Mouse (Mus musculus): Measurements from ENCODE around the gene Dnmt1. TPM values are rescaled to one million over a fixed set of nuclear protein-coding genes. Genes with fewer than 3 reads are reported as not detected.

Gene Dnmt1
- polyA plus RNA-seq, 1 experiment from 2014 or later: 59.8 TPM

DNA sequence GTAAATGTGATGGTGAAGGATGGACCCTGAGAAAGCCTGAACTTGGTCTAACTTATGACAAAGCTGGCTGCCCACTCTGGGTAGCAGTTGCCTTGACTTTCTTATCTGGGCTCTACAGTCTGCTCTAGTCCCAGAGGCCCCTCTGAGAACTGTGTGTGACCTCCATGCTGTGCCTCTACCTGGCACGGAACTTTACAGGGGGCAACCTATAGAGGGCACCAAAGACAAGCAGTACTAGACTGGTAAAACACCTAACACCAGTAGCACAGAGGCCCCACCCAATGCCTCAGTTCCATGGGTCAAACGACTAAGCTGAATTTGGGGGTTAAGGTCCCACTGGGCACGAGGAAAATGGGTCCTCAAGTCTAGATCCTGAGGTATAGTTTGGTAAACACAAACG is 43.5 kb downstream of the Dnmt1 start:
- H3K4me3 ChIP-seq: no peak overlapping the region

DNA sequence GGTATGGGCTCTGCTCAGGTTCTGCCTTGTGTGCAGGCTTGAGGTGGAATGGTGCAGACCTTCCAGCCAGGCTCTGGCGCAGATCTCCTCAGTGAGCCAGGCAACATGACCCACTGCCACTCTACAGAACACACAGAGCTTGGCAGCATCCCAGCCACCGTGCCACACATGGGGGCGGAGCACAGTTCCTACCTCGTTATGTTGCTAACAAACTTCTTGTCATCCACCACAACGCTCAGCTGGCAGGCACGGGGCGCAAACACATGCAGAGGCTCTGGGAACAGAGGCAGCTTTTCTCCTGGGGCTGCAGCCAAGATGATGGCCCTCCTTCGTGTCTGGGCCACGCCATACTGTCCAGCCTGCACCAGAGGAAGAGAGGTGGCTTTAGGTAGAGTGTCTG is 49.7 kb downstream of the Dnmt1 start:
- no peak for ATAC-seq (ENCODE audit: extremely low read depth, insufficient number of reproducible peaks, low FRiP score, low TSS enrichment)

More for the DNA sequence above, 43.5 kb downstream of the Dnmt1 start:
- H3K4me2 ChIP-seq: no peak overlapping the region
- no peak for ATAC-seq (ENCODE audit: extremely low read depth, insufficient number of reproducible peaks, low FRiP score, low TSS enrichment)
- WGBS: 77% methylated on average over 4 of the region's 4 CpGs
- no peaks in the 10 kb centered on the region for H3K4me1 ChIP-seq
- peaks cover 100% of the 10 kb centered on the region for H3K36me3 ChIP-seq
- no peaks in the 10 kb centered on the region for H3K9me3 ChIP-seq
- H3K27ac ChIP-seq (replicated peaks): no peak overlapping the region
- H3K27me3 ChIP-seq (replicated peaks): no peaks in the 10 kb centered on the region
- no peak overlapping the region for H3K9ac ChIP-seq

DNA sequence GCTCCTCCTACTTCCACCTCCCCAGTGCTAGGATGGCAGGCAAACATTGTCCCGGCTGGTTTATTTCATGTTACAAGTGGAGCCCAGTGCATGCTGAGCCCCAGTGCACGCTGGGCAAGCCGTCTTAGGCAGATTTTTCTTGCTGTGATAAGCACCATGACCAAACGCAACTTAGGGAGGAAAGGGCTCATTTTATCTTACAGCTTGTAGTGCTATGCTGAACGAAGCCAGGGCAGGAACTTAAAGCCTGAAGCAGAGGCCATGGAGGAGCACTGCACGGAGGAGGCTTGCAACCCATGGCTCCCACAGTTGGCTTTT is 57.6 kb downstream of the Dnmt1 start:
- Histone ChIP-seq H3K4me2 (peak overlapping the region; percentile 51), H3K4me1 (peaks cover 28% of the 10 kb centered on the region), H3K27me3 (replicated peaks) (no peaks in the 10 kb centered on the region), H3K27ac (replicated peaks) (peak overlapping the region; percentile 75), H3K9ac (peak overlapping the region; percentile 72), H3K36me3 (peaks cover 38% of the 10 kb centered on the region), H3K4me3 (no peak overlapping the region), H3K9me3 (no peaks in the 10 kb centered on the region)
- 6% methylated on average over 6 of the region's 6 CpGs for WGBS
- ATAC-seq (ENCODE audit: extremely low read depth, insufficient number of reproducible peaks, low FRiP score, low TSS enrichment): no peak

More for the DNA sequence above, 49.7 kb downstream of the Dnmt1 start:
- H3K4me3 ChIP-seq: no peak overlapping the region
- H3K27me3 ChIP-seq (replicated peaks): no peaks in the 10 kb centered on the region
- no peak overlapping the region for H3K9ac ChIP-seq
- H3K36me3 ChIP-seq: peaks cover 100% of the 10 kb centered on the region
- H3K4me1 ChIP-seq: no peaks in the 10 kb centered on the region
- no peak overlapping the region for H3K4me2 ChIP-seq
- 93% methylated on average over 9 of the region's 9 CpGs for WGBS
- H3K27ac ChIP-seq (replicated peaks): no peak overlapping the region
- H3K9me3 ChIP-seq: no peaks in the 10 kb centered on the region

DNA sequence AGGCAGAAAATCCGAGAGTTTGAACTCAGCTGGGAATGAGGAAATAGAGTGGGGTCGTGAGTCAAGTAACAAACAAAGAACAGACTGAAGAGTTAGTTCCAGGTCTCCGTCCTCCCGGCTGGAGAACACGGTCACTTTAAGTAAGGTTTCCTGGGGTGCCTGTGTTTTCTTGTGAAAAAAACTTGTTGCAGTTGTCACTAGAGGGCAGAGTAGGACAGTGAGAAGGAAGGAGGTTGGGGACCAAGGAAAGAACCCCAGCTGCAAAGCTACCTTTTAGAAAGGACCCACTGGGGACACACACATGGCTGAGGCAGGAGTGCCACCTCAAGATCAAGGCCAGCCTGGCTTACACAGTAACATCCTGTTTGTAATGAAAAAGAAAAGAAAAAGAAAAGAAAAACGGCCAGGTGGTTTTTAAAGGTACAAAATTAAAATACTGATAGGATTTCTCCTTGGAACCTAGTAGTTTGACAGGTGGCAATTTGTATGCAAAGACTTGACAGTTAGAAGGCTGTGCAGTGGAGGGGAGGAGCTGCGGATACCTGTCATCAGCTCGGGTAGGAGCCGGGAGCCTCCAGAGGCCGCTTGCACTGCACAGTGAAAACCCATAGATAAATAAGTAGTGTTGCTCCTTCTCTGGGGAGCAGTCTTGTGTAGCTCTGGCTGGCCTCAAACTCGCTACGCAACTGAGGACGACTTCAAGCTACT is 58.1 kb downstream of the Dnmt1 start:
- Histone ChIP-seq H3K9me3 (no peaks in the 10 kb centered on the region), H3K36me3 (peaks cover 38% of the 10 kb centered on the region), H3K27ac (replicated peaks) (peak overlapping the region; percentile 75), H3K4me1 (peaks cover 33% of the 10 kb centered on the region), H3K4me3 (no peak overlapping the region), H3K27me3 (replicated peaks) (no peaks in the 10 kb centered on the region), H3K9ac (peak overlapping the region; percentile 72), H3K4me2 (peak overlapping the region; percentile 51)
- WGBS: 10% methylated on average over 13 of the region's 13 CpGs
- no peak for ATAC-seq (ENCODE audit: extremely low read depth, insufficient number of reproducible peaks, low FRiP score, low TSS enrichment)

DNA sequence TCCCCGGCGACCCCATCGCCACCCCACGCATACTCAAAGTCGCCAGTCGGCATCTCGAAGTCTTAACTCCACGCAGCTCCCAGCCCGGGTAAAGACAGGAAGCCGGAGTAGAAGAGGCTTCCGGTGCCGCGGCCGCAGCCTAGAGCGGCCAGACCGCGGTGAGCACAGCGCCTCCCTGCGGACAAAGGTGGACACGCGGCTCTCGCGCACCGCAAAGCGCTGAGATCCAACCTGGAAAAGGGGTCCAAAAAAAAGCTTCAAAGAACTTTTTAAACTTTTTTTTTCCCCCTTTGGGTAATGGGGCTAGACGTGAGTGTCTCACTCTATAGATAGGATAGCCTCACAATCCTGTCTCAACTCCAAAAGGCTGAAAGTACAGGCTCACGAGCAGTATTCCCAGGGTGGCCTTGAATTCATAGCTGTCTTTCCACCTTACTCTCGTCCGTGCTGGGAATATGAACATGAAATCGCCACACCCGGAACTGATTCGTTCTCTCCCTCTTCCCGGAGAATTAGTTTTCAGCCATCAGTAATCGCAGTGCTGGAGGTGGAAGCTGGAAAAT is 61.1 kb downstream of the Dnmt1 start, which contains the start of gene Eif3g:
Gene Eif3g (minus strand): TSS at position 113 of the 563 bp plus-strand sequence.
- Histone ChIP-seq H3K27ac (replicated peaks) (peak within 1 kb of the TSS; percentile 65), H3K4me1 (peaks cover 33% of the 10 kb centered on the region), H3K9ac (peak within 1 kb of the TSS; percentile 99), H3K27me3 (replicated peaks) (no peaks in the 10 kb centered on the region), H3K9me3 (no peaks in the 10 kb centered on the region), H3K4me2 (peak within 1 kb of the TSS; percentile 99), H3K36me3 (peaks cover 38% of the 10 kb centered on the region), H3K4me3 (peak within 1 kb of the TSS; percentile 92)
- 4% methylated on average over 34 of the region's 34 CpGs for WGBS
- ATAC-seq (ENCODE audit: extremely low read depth, insufficient number of reproducible peaks, low FRiP score, low TSS enrichment): peak; percentile 73

DNA sequence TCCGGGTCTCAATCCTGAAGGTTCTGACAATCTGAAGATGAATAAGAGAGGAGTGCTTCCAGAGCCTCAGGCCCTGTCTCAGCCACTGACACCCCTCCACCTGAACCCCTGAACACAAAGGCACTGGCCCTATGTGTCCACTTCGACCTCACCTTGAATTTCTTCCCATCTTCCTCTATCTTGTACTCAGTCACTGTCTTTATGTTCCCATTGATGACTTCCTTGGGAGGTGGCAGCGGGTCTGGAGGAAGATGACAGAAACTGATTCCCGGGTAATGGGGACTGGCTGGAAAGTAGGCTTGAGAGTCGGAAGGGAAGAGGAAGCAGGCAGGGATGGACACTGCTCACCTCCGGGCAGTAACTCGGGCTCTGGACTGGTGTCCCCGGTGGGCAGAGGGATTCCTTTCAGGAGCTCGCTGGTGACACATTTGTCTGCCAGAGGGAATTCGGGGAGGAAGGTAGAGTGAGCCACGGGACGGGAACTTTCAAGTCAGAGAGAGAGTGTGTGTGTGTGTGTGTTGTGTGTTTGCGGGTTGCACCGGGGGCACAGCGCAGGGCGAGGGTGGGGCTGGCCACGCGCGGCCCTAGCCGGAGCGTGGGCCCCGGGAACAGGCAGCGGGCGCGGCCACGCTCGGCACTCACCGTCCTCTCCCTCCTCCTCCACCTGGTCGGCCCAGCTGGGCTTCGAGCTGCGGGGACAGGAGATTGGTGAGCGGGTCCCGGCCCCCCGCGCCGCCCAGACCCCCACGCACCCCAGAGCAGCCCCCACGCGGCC is 61.8 kb downstream of the Dnmt1 start:
- peak overlapping the region; percentile 99 for H3K4me2 ChIP-seq
- peak overlapping the region; percentile 65 for H3K27ac ChIP-seq (replicated peaks)
- peak overlapping the region; percentile 92 for H3K4me3 ChIP-seq
- peaks cover 43% of the 10 kb centered on the region for H3K36me3 ChIP-seq
- peaks cover 33% of the 10 kb centered on the region for H3K4me1 ChIP-seq
- peak overlapping the region; percentile 99 for H3K9ac ChIP-seq
- WGBS: 4% methylated on average over 39 of the region's 39 CpGs
- ATAC-seq (ENCODE audit: extremely low read depth, insufficient number of reproducible peaks, low FRiP score, low TSS enrichment): peak; percentile 60
- no peaks in the 10 kb centered on the region for H3K27me3 ChIP-seq (replicated peaks)
- no peaks in the 10 kb centered on the region for H3K9me3 ChIP-seq

DNA sequence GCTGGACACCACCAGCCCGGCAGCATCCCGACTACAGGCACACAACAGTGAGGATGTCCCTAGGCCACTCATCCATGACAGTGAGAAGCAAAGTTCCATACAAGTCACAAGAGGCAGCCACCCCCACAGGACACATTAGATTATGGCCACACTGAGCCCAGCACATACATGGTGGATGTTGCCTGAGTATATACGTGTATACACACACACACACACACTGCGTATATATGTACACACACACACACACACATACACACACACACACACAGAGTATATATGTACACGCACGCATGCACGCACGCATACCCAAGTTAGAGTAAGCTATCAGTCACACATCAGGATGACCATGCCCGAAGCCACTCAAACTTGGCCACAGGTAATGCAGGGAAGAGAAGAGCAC is 64.3 kb downstream of the Dnmt1 start:
- Histone ChIP-seq H3K27ac (replicated peaks) (no peak overlapping the region), H3K4me2 (no peak overlapping the region), H3K9me3 (no peaks in the 10 kb centered on the region), H3K36me3 (peaks cover 68% of the 10 kb centered on the region), H3K27me3 (replicated peaks) (no peaks in the 10 kb centered on the region), H3K9ac (no peak overlapping the region), H3K4me3 (no peak overlapping the region), H3K4me1 (peaks cover 17% of the 10 kb centered on the region)
- WGBS: 95% methylated on average over 9 of the region's 9 CpGs
- ATAC-seq (ENCODE audit: extremely low read depth, insufficient number of reproducible peaks, low FRiP score, low TSS enrichment): no peak

DNA sequence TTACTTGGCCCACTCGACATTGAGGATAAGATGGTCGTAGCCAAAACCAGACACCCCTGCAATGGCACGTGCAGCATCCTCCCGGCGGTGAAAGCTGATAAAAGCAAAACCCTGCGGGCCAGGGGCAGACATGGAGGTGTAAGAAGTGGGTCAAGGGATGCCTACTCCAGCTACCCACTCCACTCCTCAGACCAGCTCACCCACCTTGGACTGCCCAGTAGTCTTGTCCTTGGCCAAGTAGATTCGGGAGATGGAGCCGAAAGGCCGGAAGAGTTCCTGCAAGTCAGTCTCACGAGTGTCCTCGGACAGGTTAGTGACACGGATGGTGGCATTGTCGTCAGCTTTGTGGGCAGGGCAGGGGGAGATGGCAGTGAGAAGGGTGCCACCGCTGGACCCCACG is 65.1 kb downstream of the Dnmt1 start:
- 82% methylated on average over 15 of the region's 15 CpGs for WGBS
- Histone ChIP-seq H3K4me1 (peaks cover 20% of the 10 kb centered on the region), H3K9ac (no peak overlapping the region), H3K36me3 (peaks cover 76% of the 10 kb centered on the region), H3K27me3 (replicated peaks) (no peaks in the 10 kb centered on the region), H3K4me2 (no peak overlapping the region), H3K9me3 (no peaks in the 10 kb centered on the region), H3K4me3 (no peak overlapping the region), H3K27ac (replicated peaks) (no peak overlapping the region)
- ATAC-seq (ENCODE audit: extremely low read depth, insufficient number of reproducible peaks, low FRiP score, low TSS enrichment): no peak

DNA sequence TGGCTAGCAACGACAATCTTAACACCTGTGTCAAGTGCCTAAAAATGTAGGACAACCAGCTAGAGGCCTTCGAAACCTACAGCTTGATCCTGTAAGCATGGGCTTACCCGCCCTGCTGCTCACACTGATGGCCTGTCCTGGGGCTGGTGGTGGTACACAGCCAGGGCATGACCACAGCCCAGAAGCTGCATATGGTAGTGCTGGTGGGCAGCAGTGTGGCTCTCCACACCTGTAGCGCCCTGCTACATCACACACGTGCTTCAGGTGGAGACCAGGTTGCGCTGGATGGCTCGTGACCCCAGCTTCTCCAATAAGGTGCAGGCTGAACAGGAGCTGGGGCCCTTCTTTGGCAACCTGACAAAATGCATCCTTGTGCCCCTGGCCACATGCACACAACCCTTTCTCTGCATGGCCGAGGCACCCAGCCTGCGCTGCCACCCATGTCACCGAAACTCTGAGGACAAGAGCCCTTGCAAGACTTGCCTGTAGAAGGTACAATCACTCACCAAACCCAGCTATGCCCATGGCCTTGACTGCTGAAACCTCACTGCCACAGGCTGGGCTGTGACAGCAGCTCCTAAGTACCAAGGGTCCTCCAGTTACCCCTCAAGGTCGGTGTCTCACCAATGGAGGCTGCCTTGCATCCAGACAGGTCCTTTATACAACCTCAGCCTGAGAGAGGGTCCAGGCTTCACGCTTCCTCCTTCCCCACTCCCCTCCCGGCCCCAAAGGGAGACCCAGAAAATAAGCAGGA is 65.9 kb downstream of the Dnmt1 start:
- Histone ChIP-seq H3K9ac (no peak overlapping the region), H3K27ac (replicated peaks) (no peak overlapping the region), H3K27me3 (replicated peaks) (no peaks in the 10 kb centered on the region), H3K9me3 (no peaks in the 10 kb centered on the region), H3K4me1 (peaks cover 24% of the 10 kb centered on the region), H3K4me3 (no peak overlapping the region), H3K36me3 (peaks cover 81% of the 10 kb centered on the region), H3K4me2 (no peak overlapping the region)
- ATAC-seq (ENCODE audit: extremely low read depth, insufficient number of reproducible peaks, low FRiP score, low TSS enrichment): no peak
- WGBS: 80% methylated on average over 13 of the region's 13 CpGs

DNA sequence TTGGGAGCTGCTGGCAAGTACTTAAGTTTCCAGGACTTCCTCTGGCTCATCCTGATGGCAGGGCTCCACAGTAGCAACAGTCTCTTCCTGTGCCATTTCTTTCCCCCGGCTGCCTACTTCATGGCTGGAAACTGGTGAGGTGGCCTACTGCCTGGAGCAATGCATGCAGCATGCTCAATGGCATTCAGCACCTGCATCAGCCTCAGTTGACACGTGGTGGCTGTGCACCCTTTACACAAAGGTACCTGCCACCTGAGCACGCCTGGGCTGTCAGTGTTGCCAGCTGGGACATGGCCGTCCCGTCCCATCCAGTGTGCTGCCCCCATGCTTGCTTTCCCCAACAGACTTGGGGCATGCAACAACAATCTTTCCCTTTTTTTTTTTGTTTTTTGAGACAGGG is 66.6 kb downstream of the Dnmt1 start:
- Histone ChIP-seq H3K4me3 (no peak overlapping the region), H3K27me3 (replicated peaks) (no peaks in the 10 kb centered on the region), H3K36me3 (peaks cover 81% of the 10 kb centered on the region), H3K27ac (replicated peaks) (no peak overlapping the region), H3K9me3 (no peaks in the 10 kb centered on the region), H3K4me2 (no peak overlapping the region), H3K9ac (no peak overlapping the region), H3K4me1 (peaks cover 24% of the 10 kb centered on the region)
- 61% methylated on average over 5 of the region's 5 CpGs for WGBS
- no peak for ATAC-seq (ENCODE audit: extremely low read depth, insufficient number of reproducible peaks, low FRiP score, low TSS enrichment)

DNA sequence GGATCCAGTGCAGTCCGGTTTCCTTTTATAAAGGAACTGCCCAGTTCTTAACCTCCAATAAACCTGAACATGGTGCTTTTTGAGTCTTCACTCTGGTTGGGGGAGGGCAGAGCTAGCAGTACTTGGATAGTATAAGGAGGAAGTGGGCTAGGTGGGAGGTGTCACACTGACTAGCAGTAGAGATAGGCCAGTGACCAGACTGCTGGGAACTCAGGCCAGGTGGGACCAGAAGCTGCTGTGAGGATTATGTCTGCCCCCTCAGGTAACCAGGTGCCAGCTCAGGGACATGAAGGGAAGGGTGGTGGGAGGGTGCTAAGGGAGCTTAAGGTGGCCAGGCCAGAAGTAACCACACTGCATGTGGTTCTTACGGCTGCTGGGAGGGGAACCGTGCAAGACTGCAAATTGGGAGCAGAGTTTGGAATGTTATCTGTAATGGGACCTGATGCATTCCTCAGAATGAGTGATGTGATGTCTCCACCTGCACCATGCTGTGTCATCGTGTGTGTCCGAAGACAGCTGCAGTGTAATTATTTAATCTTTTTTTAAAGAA is 67.5 kb downstream of the Dnmt1 start:
- Histone ChIP-seq H3K9me3 (no peaks in the 10 kb centered on the region), H3K9ac (0 out of 2 replicates have a peak overlapping the region, but pooled peaks have one; percentile 24), H3K27ac (replicated peaks) (no peak overlapping the region), H3K27me3 (replicated peaks) (no peaks in the 10 kb centered on the region), H3K4me1 (peaks cover 16% of the 10 kb centered on the region), H3K36me3 (peaks cover 81% of the 10 kb centered on the region), H3K4me2 (no peak overlapping the region), H3K4me3 (no peak overlapping the region)
- 59% methylated on average over 5 of the region's 5 CpGs for WGBS
- ATAC-seq (ENCODE audit: extremely low read depth, insufficient number of reproducible peaks, low FRiP score, low TSS enrichment): no peak

Measured in heart, embryonic 13.5 days (tissue).